Mouse (Mus musculus) cortical plate, adult 2 months (tissue): Measurements from ENCODE around the gene Pitpnm1.

Experiments used
- CTCF ChIP-seq: fragments of 200-500 bp; IDR thresholded peaks from 2 replicates; pipeline ENCODE4 v1.5.1; 2011; ENCODE audit warnings: mild to moderate bottlenecking, control low read depth, low read length; ENCODE audit not compliant: insufficient read depth; ENCODE audit errors: extremely low read depth
- POLR2A ChIP-seq: fragments of 200-500 bp; IDR thresholded peaks from 2 replicates; pipeline ENCODE4 v1.6.1; 2011; ENCODE audit warnings: mild to moderate bottlenecking, low read length, control low read depth; ENCODE audit not compliant: insufficient read depth; ENCODE audit errors: extremely low read depth

GRCm38 (mm10) chr19:4055947-4056693 lies 43.7 kb upstream of the Pitpnm1 start:
- no peak for TF ChIP-seq POLR2A
- no peak for TF ChIP-seq CTCF
